Mouse (Mus musculus): ENCODE measurements around the gene Cacna1c.
"Not testable (repeated sequence)": the region's sequence is repeated elsewhere in the genome, so short reads cannot be mapped to it uniquely, and the experiment has no call there.

The Cacna1c gene

DNA sequence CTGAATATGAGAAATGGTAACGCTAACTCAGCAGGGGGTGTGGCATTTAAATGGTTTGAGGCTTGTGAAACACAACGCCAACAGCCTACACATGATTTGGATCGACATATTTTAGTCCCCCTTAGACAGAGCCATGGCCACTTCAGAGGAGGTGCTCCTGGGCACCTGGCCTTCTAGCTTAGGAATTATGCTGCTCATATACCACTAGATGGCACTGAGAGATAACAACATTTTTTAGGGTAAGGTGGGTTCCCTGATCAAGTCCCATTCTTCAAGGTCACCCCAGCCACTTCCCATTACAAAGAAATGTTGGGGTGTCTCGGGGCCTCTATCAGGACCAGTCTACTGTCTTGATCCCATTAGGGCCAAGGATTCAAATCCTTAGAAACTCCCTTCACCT, 570.0 kb downstream of the Cacna1c start:
- in situ Hi-C loops (cut with MboI, MseI): no loop called here

DNA sequence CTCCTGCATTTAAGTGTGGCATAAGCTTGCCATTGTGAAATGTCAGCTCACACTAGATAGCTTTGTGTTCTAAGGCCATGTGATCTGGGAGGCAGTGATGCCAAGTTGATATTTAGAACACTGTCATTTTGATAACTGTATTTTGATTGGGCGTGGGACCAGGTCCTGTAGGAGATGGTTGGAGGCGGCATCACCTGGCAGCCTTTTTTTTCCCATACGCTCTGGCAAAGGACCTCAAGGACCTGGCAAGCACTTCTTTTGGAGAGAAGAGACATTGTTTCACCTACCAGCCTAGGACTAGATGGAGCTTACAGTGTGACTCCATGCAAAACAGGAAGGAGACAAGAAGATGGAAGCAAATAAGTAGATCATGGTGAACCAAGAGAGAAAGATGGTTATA, 572.6 kb downstream of the Cacna1c start:
- in situ Hi-C loops (cut with MboI, MseI): no loop called here

DNA sequence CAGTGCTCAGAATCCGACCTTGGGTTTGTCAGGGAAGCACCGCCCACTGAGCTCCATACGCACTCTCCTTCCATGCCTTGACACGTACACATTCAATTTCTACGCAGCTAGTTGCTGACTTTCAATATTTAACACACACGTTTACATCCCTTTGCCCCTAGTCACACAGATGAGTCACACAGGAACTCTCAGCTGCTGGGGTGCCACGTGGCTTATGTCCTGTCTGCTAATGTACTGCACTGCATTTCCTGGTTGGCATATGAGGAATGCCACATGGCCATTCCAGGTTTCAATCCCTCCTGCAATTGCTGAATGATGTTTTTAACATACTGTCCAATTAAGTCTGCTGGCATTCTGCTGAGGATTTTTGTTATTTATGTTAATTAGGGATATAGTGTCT, 574.4 kb downstream of the Cacna1c start:
- in situ Hi-C loops (cut with MboI, MseI): no loop called here

DNA sequence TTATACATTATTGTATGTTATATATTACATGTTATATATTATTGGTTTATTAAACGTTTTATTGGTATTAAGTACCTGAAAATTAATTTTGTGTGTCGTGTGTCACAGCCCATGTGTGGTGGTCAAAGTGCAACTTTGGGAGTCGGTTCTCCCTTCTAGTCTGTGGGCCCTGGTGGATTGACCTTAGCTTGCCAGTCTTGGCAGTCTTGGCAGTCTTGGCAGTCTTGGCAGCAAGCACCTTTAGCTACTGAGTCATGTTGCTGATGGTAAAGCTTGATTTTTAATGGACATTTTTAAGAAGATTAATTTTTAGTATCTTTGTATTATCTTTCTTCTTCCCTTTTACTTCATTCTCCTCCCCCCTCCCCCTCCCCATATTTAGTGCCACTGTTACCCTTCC, 574.8 kb downstream of the Cacna1c start:
- in situ Hi-C loops (cut with MboI, MseI): no loop called here

DNA sequence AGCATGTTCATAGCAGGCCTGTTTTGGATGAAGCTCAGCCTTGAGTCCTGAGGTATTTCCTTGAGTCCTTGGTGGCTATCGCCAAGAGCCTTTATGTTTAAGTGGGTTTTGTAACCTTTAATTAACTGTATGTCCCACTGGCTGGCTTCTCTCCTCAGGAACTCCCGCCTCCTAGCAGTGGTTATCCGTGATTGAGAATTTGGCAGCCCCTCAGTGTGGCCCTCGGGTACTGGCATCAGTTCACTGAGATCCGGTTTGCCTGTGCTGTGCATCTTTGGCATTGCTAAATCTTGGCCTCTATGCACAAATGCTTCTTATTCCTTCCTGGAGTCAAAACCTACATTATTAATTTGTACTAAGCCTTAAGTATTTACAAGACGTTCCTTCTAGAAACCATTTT, 587.3 kb downstream of the Cacna1c start:
- in situ Hi-C loops (cut with MboI, MseI): no loop called here

DNA sequence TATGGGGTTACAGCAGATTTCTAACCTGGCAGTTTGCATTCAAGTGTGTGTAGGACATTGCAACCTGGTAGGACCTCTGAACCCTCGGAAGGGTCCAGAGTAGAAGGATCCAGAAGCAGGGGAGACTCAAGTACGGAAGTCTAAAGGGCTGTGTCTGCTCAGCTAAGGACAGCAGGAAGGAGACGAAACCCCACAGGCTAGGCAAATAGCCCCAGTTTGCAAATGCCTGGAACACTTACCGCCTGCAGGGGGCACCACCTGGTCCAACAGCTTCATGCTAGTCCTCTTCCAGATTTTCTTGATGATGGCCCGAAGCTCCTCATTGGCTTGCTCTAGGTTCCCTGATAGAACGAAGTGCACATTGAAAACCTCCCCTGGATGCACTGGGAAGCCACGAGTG, 590.2 kb downstream of the Cacna1c start:
- in situ Hi-C loops (cut with MboI, MseI): no loop called here

DNA sequence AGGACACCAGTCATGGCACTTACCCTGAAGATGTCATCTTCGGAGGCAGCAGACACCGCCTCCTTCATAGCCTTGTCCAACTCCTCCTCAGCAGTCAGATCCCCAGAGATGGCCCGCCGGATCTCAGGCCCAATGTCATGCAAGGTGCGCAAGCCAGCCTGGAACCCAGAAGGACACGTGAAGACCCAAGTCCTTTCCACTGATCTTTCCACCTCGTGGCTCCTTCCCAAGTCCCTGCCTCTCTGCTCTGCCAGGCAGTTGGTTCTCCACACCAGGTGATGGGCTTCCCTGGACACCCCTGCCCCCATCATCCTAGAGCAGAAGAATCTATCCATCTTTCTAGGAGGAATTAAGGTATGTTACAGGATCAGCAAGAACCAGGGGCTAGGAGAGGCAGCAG, 592.4 kb downstream of the Cacna1c start:
- in situ Hi-C loops (cut with MboI, MseI): no loop called here

DNA sequence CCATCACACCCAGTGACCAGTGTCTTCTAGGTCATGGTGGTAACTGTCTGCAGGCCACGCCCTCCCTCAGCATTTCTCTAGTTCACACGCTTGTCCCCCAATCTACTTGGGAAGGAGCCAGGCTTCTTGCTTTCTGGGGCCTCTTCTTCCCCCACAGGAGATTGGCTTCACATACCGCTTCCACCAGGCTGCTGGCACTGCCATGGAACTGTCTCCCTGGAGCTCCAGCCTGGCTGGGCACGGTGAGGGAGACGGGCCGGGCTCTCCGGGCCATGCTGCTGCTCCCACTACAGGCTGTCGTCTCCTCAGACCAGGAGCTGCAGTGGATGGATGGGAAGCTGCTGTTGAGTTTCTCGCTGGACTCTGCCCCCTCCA, 600.5 kb downstream of the Cacna1c start:
- in situ Hi-C loops (cut with MboI, MseI): no loop called here

DNA sequence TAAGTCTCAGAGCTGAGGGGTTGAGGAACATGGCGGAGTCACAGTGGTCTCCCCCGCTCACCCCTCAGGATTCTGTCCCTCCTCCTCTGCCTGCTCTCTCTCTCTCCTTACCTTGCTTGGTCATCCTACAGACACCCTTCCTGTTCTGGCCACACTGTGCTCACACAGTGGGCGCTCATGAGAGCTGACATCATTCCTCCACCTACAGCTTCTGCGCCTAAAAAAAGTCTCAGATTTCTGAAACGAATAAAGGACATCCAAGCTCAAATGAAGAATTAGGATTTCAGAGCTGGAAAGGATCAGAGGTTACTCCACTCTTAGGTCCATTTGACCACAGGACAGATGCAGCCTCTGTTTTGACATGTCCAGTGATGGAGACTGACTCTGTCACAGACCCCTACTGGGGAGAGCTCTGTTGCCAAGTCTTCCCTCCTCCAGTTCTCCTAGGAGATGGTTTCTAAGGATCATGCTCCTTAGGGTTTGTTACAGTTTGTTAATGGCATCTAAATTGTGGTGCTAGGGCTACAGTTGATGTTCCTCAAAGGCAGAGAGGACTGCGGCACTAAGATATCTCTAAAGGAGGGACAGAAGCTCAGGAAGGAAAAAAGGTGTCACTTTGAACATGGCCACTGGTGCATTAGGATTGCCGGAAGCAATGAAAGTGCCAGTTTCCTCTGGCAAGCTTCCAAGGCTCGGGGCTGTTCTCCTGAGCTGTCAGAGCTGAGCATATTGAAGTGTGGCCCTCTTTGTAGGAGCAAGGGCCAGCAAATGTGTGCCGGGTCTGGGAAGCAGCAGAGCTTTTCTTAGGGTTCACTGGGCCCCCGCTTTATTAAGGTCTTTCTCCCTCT, 601.2 kb downstream of the Cacna1c start:
- in situ Hi-C loops (cut with MboI, MseI): no loop called here

DNA sequence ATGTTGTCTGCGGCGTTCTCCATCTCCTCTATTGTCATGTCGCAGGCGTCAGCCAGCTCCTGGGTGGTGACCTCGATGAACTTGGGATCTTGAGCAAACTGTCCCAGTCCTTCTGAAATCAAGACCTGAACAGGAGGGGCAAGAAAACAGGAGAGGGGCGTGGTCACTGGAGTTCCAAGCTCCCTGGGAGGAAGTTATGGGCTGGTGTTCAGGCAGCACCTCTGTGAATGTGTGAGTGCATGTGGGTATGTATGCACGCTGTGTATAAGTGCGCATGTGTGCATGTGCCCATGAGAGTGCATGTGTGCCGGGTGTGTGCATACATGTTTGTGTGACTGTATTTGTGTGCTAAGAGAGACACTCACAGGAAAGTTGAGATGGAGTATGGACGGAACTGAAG, 602.1 kb downstream of the Cacna1c start:
- in situ Hi-C loops (cut with MboI, MseI): no loop called here

DNA sequence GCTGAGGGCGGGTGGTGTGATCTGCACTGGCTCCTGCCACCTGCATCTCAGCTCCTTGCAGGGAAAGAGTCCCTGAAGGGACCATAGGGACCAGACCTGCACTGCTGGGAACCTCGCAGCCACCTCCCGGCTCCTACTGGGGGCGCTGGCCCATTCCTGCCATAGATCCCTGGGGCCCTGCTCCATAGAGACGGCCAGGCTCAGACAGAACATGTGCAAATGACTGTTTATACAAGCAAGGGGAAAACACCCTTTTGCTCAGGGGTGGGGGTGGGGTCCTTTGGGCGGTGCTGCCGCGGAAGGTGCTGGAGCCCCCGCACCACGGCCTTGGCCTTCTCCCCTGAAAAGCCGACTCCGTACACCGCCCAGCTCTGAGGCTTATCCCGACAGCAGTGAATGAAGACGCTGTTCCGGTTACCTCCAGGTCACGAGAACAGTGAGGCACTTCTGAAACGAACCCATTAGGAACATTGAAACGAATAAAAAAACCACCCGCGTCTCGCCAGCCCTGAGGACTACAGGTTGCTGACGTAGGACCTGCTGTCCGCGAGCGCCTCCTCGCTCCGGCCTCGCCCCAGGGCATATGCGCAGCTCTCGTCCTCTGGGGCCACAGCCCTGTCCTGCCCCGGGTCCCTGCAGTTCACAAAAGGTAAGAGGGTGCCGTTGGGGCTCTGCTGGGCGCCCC, 602.7 kb downstream of the Cacna1c start:
- in situ Hi-C loops (cut with MboI, MseI): no loop called here

DNA sequence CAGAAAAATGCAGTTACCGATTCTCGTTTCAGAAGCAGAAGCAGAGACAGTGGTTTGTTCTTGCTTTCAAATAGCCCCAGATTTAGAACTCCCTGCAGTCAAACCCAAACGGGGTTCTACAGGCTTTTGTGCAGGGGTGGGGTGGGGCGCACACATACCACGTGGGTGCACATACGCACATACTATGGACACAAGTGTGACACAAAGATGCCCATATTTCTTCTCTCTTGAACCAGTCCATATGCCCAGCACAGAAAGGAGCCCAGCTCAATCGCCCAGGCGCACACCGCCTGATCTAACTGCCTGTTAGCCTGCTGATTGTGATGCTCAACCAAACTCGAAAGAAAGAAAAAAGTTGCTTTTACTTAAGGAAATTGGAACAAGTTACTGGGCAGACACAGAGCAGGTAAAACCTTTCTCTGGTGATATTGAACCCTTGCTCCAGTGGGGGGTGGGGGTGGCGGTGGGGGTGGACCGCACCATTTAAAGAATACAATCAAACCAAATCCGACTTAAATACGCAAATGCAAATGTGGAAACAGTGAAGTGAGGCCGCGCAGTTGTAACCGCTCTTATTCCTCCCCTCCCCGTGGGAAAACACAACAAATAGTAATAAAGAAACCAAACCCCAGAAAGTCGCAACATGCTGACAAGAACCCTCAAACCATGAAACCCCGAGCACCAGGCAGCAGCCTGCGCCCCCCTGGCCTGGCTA, 603.4 kb downstream of the Cacna1c start:
- in situ Hi-C loops (cut with MboI, MseI): no loop called here

DNA sequence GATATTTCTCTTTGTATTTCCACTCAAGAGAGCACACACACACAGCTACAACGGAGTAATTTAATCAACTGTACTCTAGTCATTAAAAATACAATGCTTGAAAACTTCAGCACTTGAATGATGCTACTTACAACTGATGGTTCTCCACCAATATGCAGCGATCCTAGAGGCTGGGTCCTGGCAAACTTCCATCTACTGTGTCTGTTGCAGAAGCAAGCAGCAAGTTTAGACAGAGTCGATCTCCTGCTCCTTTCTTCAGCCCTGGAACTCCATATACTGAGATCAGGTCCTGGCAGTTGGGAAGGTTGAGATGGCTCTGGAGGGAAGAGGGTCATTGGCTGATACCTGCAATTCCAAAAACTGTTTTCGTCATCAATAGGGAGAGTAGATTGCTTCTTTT, 617.5 kb downstream of the Cacna1c start:
- in situ Hi-C loops (cut with MboI, MseI): not testable (repeated sequence)

DNA sequence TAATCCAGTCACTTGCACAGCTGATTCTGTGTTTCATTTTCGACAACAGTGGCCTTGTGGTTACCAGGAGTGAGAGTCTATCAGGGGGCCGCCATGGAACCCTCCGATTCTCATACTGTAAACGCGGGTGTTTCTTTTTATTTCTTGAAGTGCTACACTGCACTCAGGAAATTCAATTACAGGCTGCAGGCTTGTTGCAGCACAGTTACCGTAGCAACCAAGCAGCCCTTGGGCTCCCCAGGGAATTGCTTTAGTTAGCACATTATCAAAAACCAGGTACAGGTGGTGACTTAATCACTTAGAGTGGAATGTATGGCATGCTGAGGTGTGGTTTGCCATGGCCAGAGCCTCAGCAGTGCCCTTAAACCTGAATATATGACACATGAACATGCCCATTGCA, 621.9 kb downstream of the Cacna1c start:
- in situ Hi-C loops (cut with MboI, MseI): no loop called here

DNA sequence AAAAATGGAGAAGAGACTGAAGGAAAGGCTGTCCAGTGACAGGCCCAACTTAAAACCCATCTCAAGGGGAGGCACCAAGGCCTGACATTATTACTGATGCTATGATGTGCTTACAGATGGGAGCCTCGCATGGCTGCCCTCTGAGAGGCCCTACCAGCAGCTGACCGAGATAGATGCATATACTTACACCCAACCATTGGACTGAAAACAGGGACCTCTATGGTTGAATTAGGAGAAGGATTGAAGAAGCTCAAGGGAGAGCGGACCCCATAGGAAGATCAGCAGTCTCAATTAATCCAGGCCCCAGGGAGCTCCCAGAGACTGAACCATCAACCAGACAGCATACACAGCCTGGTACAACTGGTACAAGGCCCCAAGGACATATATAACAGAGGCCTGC, 628.4 kb downstream of the Cacna1c start:
- in situ Hi-C loops (cut with MboI, MseI): loop anchor here (10.0 kb wide), 1 partner anchor 113 kb away; the partner anchor contains the start of gene Zfp248

DNA sequence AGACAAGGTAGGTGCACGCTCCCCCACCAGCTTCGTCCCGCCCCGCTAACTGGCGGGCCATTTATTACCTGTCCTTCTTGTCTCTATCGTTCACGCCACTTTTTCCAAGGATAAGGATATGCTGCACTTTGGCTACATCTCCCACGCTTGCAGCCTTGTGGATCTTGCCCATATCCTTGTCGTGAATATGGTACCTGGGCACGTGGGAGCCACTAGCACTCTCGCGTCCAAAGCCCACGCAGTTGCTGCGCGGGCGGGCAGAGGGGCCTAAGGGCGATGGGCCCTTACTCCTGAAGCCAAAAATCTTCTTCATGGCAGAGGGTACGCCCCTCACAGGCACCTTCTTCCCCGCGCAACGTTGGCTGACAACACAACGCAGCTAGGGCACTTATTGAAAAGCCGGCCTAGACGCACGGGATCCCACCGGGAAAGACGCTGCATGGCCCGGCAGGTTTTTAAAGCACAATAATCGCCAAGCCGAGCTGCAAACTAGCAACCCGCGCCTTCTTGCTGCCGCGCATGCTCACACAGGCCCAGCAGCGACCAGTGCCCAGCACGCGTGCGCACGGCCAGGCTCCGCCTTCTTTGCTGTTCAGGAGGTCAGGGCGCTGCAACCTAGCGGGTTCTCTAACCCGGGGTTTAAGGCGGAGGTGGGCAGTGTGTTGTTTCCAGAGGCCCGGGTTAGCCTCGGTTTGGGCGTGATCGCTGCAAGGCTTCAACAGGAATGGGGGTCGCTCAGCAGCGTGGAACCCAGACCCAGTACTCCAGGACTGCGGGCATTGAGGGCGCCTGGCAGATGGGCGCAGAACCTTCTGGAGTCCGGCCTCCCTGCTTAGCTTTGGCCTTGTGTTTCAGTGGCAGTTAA, 634.2 kb downstream of the Cacna1c start, which contains the start of gene Ankrd26:
Gene Ankrd26, minus strand, starts transcription at position 482 of the 865 bp plus-strand sequence.
- in situ Hi-C loops (cut with MboI, MseI): loop anchor here (10.0 kb wide), 1 partner anchor 107 kb away; the partner anchor contains the start of gene Zfp248

DNA sequence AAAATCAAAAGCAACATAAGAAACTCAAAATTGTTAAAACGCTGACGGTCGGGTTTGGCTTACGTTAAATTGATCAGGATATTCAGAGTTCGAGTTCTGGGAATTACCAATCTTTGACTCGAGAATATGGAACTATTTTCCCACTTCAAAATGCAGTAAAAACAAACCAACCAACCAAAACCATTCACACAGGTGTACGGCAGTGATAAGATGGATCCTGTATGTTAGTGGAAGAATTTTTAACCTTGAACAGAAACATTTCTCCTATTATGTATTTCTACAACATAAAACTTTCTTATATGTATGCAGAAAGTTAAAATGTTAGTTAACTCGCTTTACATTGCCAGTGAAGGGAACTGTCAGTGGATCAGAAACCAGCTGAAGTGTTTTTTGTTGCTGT, 635.0 kb downstream of the Cacna1c start:
- in situ Hi-C loops (cut with MboI, MseI): loop anchor here (10.0 kb wide), 1 partner anchor 106 kb away; the partner anchor contains the start of gene Zfp248

DNA sequence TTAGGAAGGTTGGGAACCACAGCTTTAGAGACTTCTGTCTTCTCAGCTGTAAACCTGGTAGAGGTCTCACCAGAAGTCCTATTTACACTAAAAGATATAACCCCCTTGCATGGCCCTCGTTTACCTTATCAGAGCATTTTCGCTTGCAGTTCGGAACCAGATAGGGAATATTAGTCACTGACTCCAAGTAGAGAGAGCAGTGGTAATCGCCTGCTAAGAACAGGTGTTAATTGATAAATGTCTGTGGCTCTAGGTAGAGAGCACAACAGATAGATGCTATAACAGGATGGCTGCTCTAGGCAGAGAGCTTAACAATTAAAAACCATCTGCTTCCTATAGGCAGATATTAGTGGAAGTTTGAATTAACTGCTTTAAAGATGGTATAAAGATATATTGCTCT, 657.6 kb downstream of the Cacna1c start:
- in situ Hi-C loops (cut with MboI, MseI): no loop called here

All from T-helper 1 cell (primary cell).